Mouse (Mus musculus) kidney, postnatal 0 days (tissue): Measurements from ENCODE around the gene Zrsr1. TPM values are rescaled to one million over a fixed set of nuclear protein-coding genes. Genes with fewer than 3 reads are reported as not detected.

Source experiments
- ATAC-seq: fragments of 200-750 bp; cut with Nextera tagmentation; replicated peaks from 2 replicates; pipeline ENCODE4 v1.8.0; 2017; ENCODE audit warnings: low read depth, moderate number of reproducible peaks, moderate TSS enrichment, moderate library complexity; ENCODE audit not compliant: low FRiP score
- DNase-seq: peaks from one replicate; pipeline ENCODE4 v3.0.0-alpha.2; 2016; ENCODE audit warnings: low spot score
- H3K27ac ChIP-seq: fragments of 300-500 bp; sonication (generic); 2 replicates; pipeline ENCODE4 v1.5.1; 2014; ENCODE audit warnings: mild to moderate bottlenecking
- H3K27me3 ChIP-seq: fragments of 300-500 bp; sonication (generic); 2 replicates; pipeline ENCODE4 v1.6.1; 2014; ENCODE audit warnings: low read length, mixed read lengths; ENCODE audit not compliant: insufficient read depth
- H3K36me3 ChIP-seq: fragments of 300-500 bp; sonication (generic); 2 replicates; pipeline ENCODE4 v1.6.1; 2014; ENCODE audit warnings: low read length, mixed read lengths; ENCODE audit not compliant: insufficient read depth
- H3K4me1 ChIP-seq: fragments of 300-500 bp; sonication (generic); replicated peaks from 2 replicates; pipeline ENCODE4 v1.6.1; 2014; ENCODE audit warnings: antibody characterized with exemption, low read length, mixed read lengths; ENCODE audit not compliant: insufficient read depth
- H3K4me2 ChIP-seq: fragments of 300-500 bp; sonication (generic); 2 replicates; pipeline ENCODE4 v1.6.1; 2014; ENCODE audit warnings: mild to moderate bottlenecking, low read length, moderate library complexity, mixed read lengths
- H3K4me3 ChIP-seq: fragments of 300-500 bp; sonication (generic); replicated peaks from 2 replicates; pipeline ENCODE4 v1.5.1; 2014; ENCODE audit warnings: low read depth, low read length
- H3K9ac ChIP-seq: fragments of 300-500 bp; sonication (generic); 2 replicates; pipeline ENCODE4 v1.6.1; 2014; ENCODE audit warnings: low read depth, low read length
- H3K9me3 ChIP-seq: fragments of 300-500 bp; sonication (generic); replicated peaks from 2 replicates; pipeline ENCODE4 v1.6.1; 2016; ENCODE audit warnings: low read length, inconsistent platforms, mixed read lengths
- CTCF ChIP-seq: IDR thresholded peaks from 2 replicates; pipeline ENCODE4 v1.5.1; 2016; ENCODE audit warnings: antibody characterized with exemption, low read depth, mild to moderate bottlenecking, moderate library complexity
- WGBS: fragments of 180-500 bp; shearing (Covaris S2); extraction: QIAGEN DNeasy Blood & Tissue Kit; methylation state at CpG from one replicate; pipeline ENCODE4 v1.1.7; 2014; 5-methylcytosine and 5-hydroxymethylcytosine counted together
- polyA plus RNA-seq: library from polyadenylated mRNA; unstranded; fragments of >200 nt; fragmentation: Nextera tagmentation; extraction: Ambion mirVana; gene quantifications from 2 replicates; pipeline ENCODE4 v1.2.1, GENCODE M21; 2015

Gene Zrsr1
- polyA plus RNA-seq, 1 experiment from 2014 or later, result 3.4 TPM

DNA sequence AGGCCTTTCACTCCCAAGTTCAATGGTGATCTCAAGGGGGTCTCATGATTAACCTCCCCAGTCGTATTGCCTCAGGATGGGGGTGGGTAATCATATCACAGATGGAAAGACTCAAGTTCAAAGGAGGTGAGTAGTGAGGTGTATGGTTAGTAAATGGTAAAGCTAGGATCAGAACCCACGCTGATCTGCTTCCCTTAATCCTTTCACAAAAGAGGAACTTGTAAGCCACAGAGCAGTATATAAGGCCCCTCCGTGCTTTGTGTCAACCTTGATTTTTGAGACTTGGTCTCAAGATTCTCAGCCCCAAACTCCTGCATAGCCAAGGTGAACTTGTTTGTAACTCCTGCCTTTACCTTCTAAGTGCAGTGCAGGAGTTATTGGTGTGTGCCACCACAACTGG is 52.4 kb downstream of the Zrsr1 start:
- no peak overlapping the region for H3K4me2 ChIP-seq
- no peak overlapping the region for H3K9ac ChIP-seq
- no peaks in the 10 kb centered on the region for H3K4me1 ChIP-seq
- H3K27me3 ChIP-seq, result no peaks in the 10 kb centered on the region
- ATAC-seq, result no peak
- no peak for DNase-seq
- H3K9me3 ChIP-seq, result no peaks in the 10 kb centered on the region
- WGBS, result 81% methylated on average over 3 of the region's 3 CpGs
- TF ChIP-seq CTCF, result no peak
- no peaks in the 10 kb centered on the region for H3K36me3 ChIP-seq
- H3K4me3 ChIP-seq, result no peak overlapping the region
- H3K27ac ChIP-seq, result no peak overlapping the region

Other genes with a start within 250 kb of the Zrsr1 start
- 20.7 and 22.5 TPM in 2 replicates for gene B3gnt2, start 111.0 kb upstream of the Zrsr1 start, polyA plus RNA-seq
- 34.8 and 36.5 TPM in 2 replicates for gene Gm28048, start 10.1 kb downstream of the Zrsr1 start, polyA plus RNA-seq
- 390 and 427 TPM in 2 replicates for gene Commd1, start 10.4 kb downstream of the Zrsr1 start, polyA plus RNA-seq
- gene Cct4, start 18.5 kb downstream of the Zrsr1 start, polyA plus RNA-seq, result 223 and 238 TPM in 2 replicates
- 4.0 and 4.3 TPM in 2 replicates for gene Fam161a, start 35.5 kb downstream of the Zrsr1 start, polyA plus RNA-seq